Mouse (Mus musculus): ENCODE results near the gene Hist1h1d. TPM values are rescaled to one million over a fixed set of nuclear protein-coding genes. Genes with fewer than 3 reads are reported as not detected.
A peak's percentile ranks its signal among the peaks of the same experiment; 100 is the strongest.
"Not testable (repeated sequence)": the region's sequence is repeated elsewhere in the genome, so short reads cannot be mapped to it uniquely, and the experiment has no call there.

Gene Hist1h1d
- polyA plus RNA-seq, 1 experiment from 2014 or later = 0.70 TPM

DNA sequence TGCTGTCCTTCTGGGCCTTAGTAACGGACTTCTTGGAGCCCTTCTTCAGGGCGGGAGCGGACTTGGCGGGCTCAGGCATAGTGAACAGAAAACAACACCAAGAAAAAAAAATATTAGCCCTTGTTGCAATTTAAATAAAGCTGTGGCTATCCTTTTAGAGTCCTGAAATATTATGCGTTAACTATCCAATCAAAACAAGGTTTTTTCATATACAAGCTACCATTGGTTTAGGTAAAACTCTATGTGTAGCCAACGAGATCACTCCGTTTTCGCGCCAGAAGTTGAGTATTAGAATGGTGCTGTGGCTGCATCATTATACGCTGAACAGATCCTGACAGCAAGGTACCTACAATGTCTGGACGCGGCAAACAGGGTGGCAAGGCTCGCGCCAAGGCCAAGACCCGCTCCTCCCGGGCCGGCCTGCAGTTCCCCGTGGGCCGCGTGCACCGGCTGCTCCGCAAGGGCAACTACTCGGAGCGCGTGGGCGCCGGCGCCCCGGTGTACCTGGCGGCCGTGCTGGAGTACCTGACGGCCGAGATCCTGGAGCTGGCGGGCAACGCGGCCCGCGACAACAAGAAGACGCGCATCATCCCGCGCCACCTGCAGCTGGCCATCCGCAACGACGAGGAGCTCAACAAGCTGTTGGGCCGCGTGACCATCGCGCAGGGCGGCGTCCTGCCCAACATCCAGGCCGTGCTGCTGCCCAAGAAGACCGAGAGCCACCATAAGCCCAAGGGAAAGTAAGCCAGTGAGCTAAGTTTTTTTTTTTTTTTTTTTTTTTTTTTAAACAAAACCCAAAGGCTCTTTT, 19.3 kb upstream of the Hist1h1d start, which contains the start of gene Hist1h2af:
Gene Hist1h2af, plus strand, starts transcription at position 347 of the 808 bp plus-strand sequence.
- ATAC-seq (ENCODE audit: low FRiP score, low TSS enrichment) = peak; percentile 54
- not testable (repeated sequence) for H3K9me3 ChIP-seq (ENCODE audit: control insufficient read depth, low read length); H3K27me3 ChIP-seq (ENCODE audit: control insufficient read depth, insufficient read depth, low read length); H3K36me3 ChIP-seq (ENCODE audit: control insufficient read depth, insufficient read depth, low read length)
- peaks cover 21% of the 10 kb centered on the region for H3K4me1 ChIP-seq (ENCODE audit: control insufficient read depth, insufficient read depth, low read length)
- peak within 1 kb of the TSS; percentile 99 for H3K27ac ChIP-seq (ENCODE audit: low read depth, low read length)
- H3K4me3 ChIP-seq (ENCODE audit: low read length) = peak within 1 kb of the TSS; percentile 62
- under 1% methylated on average over 20 of the region's 53 CpGs for WGBS
- peak within 1 kb of the TSS; percentile 89 for H3K9ac ChIP-seq (ENCODE audit: low read depth, low read length)
- peak within 1 kb of the TSS; percentile 69 for H3K4me2 ChIP-seq (replicated peaks; ENCODE audit: low read depth, low read length)

GRCm38 (mm10) chr13:23534368-23535131, 18.5 kb upstream of the Hist1h1d start:
- Histone ChIP-seq H3K9ac (ENCODE audit: low read depth, low read length) (peak overlapping the region; percentile 89), H3K4me1 (ENCODE audit: control insufficient read depth, insufficient read depth, low read length) (peaks cover 16% of the 10 kb centered on the region), H3K4me2 (replicated peaks; ENCODE audit: low read depth, low read length) (peak overlapping the region; percentile 69), H3K36me3 (ENCODE audit: control insufficient read depth, insufficient read depth, low read length) (no peaks in the 10 kb centered on the region), H3K4me3 (ENCODE audit: low read length) (peak overlapping the region; percentile 62), H3K27me3 (ENCODE audit: control insufficient read depth, insufficient read depth, low read length) (no peaks in the 10 kb centered on the region), H3K27ac (ENCODE audit: low read depth, low read length) (peak overlapping the region; percentile 99), H3K9me3 (ENCODE audit: control insufficient read depth, low read length) (no peaks in the 10 kb centered on the region)
- ATAC-seq (ENCODE audit: low FRiP score, low TSS enrichment) = no peak
- WGBS = under 1% methylated on average over 15 of the region's 15 CpGs

- Histone ChIP-seq H3K9ac (ENCODE audit: low read depth, low read length) (peak within 1 kb of the TSS; percentile 89), H3K4me2 (replicated peaks; ENCODE audit: low read depth, low read length) (peak within 1 kb of the TSS; percentile 69), H3K4me3 (ENCODE audit: low read length) (peak within 1 kb of the TSS; percentile 62), H3K27ac (ENCODE audit: low read depth, low read length) (peak within 1 kb of the TSS; percentile 99), H3K4me1 (ENCODE audit: control insufficient read depth, insufficient read depth, low read length) (peaks cover 16% of the 10 kb centered on the region)
- ATAC-seq (ENCODE audit: low FRiP score, low TSS enrichment) = peak; percentile 93
- WGBS = under 1% methylated on average over 44 of the region's 62 CpGs
- H3K27me3 ChIP-seq (ENCODE audit: control insufficient read depth, insufficient read depth, low read length); H3K9me3 ChIP-seq (ENCODE audit: control insufficient read depth, low read length); H3K36me3 ChIP-seq (ENCODE audit: control insufficient read depth, insufficient read depth, low read length): not testable (repeated sequence)
These were observed 17.7 kb upstream of the Hist1h1d start, which contains the start of gene Hist1h3g for GRCm38 (mm10) chr13:23535137-23536075. Gene Hist1h3g (plus strand): TSS chr13:23535422.

DNA sequence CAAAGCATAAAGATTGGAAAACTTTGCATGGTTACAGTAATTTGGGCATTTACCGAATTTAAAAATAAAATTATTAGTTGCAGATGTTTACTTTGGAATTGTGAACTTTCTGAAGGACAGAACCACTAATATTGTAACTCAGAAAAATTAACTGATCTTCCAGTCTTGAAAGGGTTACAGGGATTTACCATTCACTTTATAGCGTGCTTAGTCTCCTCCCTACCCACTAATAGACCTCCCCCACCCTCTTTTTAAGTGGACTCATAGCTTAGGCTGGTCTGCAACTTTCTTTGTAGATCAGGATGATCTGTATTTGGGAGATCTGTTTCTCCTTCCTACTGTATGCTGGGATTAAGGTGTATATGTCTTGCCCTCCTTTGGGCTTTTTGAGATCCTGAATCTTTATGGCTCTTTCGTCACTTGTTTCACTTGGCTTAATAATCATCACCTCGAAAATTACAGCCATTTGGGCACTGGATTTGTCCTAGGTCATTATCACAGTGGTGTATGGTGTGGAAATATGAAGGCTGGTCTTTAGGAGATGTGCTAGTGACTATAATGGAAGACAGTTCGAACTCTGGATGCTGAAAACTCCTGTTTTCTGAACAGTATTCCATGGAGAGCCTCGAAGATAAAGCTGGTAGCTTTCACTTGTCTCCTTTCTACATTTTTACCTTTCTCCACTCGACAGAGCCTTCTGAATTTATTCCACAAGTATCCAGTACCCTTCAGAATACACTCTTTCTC, 16.8 kb upstream of the Hist1h1d start:
- ATAC-seq (ENCODE audit: low FRiP score, low TSS enrichment) = no peak
- Histone ChIP-seq H3K4me3 (ENCODE audit: low read length) (peak overlapping the region; percentile 62), H3K9me3 (ENCODE audit: control insufficient read depth, low read length) (no peaks in the 10 kb centered on the region), H3K27ac (ENCODE audit: low read depth, low read length) (peak overlapping the region; percentile 99), H3K36me3 (ENCODE audit: control insufficient read depth, insufficient read depth, low read length) (no peaks in the 10 kb centered on the region), H3K4me1 (ENCODE audit: control insufficient read depth, insufficient read depth, low read length) (peaks cover 16% of the 10 kb centered on the region), H3K27me3 (ENCODE audit: control insufficient read depth, insufficient read depth, low read length) (no peaks in the 10 kb centered on the region), H3K9ac (ENCODE audit: low read depth, low read length) (peak overlapping the region; percentile 89), H3K4me2 (replicated peaks; ENCODE audit: low read depth, low read length) (peak overlapping the region; percentile 69)
- 17% methylated on average over 7 of the region's 7 CpGs for WGBS

- Histone ChIP-seq H3K9ac (ENCODE audit: low read depth, low read length) (peak overlapping the region; percentile 89; the same call in 1 of the 2 replicates), H3K9me3 (ENCODE audit: control insufficient read depth, low read length) (no peaks in the 10 kb centered on the region), H3K4me3 (ENCODE audit: low read length) (peak overlapping the region; percentile 62), H3K4me1 (ENCODE audit: control insufficient read depth, insufficient read depth, low read length) (peaks cover 16% of the 10 kb centered on the region), H3K27me3 (ENCODE audit: control insufficient read depth, insufficient read depth, low read length) (no peaks in the 10 kb centered on the region), H3K4me2 (replicated peaks; ENCODE audit: low read depth, low read length) (peak overlapping the region; percentile 69), H3K27ac (ENCODE audit: low read depth, low read length) (no peak overlapping the region), H3K36me3 (ENCODE audit: control insufficient read depth, insufficient read depth, low read length) (no peaks in the 10 kb centered on the region)
- 68% methylated on average over 3 of the region's 3 CpGs for WGBS
- no peak for ATAC-seq (ENCODE audit: low FRiP score, low TSS enrichment)
These were observed 15.9 kb upstream of the Hist1h1d start for GRCm38 (mm10) chr13:23537006-23537710.

GRCm38 (mm10) chr13:23538249-23538648, 14.8 kb upstream of the Hist1h1d start:
- WGBS = 72% methylated on average over 5 of the region's 5 CpGs
- Histone ChIP-seq H3K4me1 (ENCODE audit: control insufficient read depth, insufficient read depth, low read length) (peaks cover 10% of the 10 kb centered on the region), H3K36me3 (ENCODE audit: control insufficient read depth, insufficient read depth, low read length) (no peaks in the 10 kb centered on the region), H3K27ac (ENCODE audit: low read depth, low read length) (no peak overlapping the region), H3K9ac (ENCODE audit: low read depth, low read length) (no peak overlapping the region), H3K9me3 (ENCODE audit: control insufficient read depth, low read length) (no peaks in the 10 kb centered on the region), H3K4me2 (replicated peaks; ENCODE audit: low read depth, low read length) (no peak overlapping the region), H3K4me3 (ENCODE audit: low read length) (no peak overlapping the region), H3K27me3 (ENCODE audit: control insufficient read depth, insufficient read depth, low read length) (no peaks in the 10 kb centered on the region)
- no peak for ATAC-seq (ENCODE audit: low FRiP score, low TSS enrichment)

- H3K4me2 ChIP-seq (replicated peaks; ENCODE audit: low read depth, low read length); H3K27ac ChIP-seq (ENCODE audit: low read depth, low read length); H3K36me3 ChIP-seq (ENCODE audit: control insufficient read depth, insufficient read depth, low read length); H3K9ac ChIP-seq (ENCODE audit: low read depth, low read length); ATAC-seq (ENCODE audit: low FRiP score, low TSS enrichment); H3K4me3 ChIP-seq (ENCODE audit: low read length); H3K27me3 ChIP-seq (ENCODE audit: control insufficient read depth, insufficient read depth, low read length); H3K4me1 ChIP-seq (ENCODE audit: control insufficient read depth, insufficient read depth, low read length); H3K9me3 ChIP-seq (ENCODE audit: control insufficient read depth, low read length): not testable (repeated sequence)
- WGBS = 68% methylated on average over 1 of the region's 1 CpGs
These were observed 13.2 kb upstream of the Hist1h1d start for GRCm38 (mm10) chr13:23539821-23540220.
